Mouse (Mus musculus) WW6 (cell line): ENCODE measurements around the gene Ndufv2.
A peak's percentile ranks its signal among the peaks of the same experiment; 100 is the strongest.
"Not testable (repeated sequence)": the region's sequence is repeated elsewhere in the genome, so short reads cannot be mapped to it uniquely, and the experiment has no call there.

Experiments
- DNase-seq: peaks from one replicate; pipeline ENCODE4 v3.0.0-alpha.2; 2013; ENCODE audit warnings: low read depth, low spot score

Ndufv2 gene

GRCm38 (mm10) chr17:66085038-66085437, 16.3 kb downstream of the Ndufv2 start:
- DNase-seq = no peak

DNA sequence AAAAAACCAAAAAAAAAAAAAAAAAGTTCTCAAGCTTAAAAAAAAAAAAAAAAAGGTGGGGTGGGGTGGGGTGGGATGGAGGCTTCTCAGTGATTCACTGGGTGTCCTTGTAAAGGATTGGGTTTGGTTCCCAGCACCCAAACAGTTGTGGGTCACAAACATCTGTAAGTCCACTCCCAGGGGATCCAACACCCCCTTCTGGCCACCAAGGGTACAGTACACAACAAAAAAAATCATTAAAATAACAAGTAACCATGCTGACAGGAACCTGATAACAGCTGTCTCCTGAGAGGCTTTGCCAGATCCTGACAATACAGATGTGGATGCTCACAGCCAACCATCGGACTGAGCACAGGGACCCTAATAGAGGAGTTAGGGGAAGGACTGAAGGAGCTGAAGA, 16.9 kb downstream of the Ndufv2 start:
- no peak for DNase-seq

GRCm38 (mm10) chr17:66077437-66077850, 23.9 kb downstream of the Ndufv2 start:
- no peak for DNase-seq

DNA sequence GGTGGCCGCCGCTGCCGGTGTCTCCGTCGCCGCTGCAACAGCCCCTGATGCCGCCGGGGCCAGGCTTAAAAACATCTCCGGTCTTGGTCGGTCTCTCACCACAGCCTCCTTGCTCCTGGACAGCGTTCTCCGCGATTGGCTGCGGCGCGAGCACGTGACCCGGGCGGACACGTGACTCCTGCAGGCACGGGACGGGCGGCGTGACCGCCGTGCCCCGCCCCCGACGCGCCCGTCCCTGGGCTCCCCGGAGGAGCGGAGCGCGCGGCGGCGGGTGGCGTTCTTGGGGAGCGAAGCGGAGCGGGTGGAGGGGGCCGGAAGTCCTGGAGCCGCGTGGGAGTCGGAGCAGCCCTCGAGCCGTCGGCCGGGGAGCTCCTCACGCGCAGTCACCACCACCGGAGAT, 24.4 kb downstream of the Ndufv2 start, which contains the start of gene Ankrd12:
Gene Ankrd12 (minus strand): TSS at position 156 of the 400 bp plus-strand sequence.
- peak; percentile 84 for DNase-seq

GRCm38 (mm10) chr17:66076174-66076927, 25.0 kb downstream of the Ndufv2 start:
- no peak for DNase-seq

DNA sequence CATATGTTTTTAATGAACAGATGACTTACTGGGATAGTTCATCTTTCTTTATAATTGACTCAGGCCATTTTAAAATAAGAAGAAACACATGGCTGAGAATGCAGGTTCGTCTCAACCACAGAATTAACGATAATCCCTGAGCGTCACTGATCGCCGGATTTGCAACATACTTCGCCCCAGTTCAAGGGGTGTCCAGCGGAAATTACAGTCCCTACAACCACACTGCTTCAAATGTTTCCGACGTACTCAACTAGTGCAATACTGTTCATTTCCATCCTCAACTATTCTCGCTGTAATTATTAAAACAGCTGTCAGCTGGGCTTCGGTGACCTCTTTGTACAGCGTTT, 25.6 kb downstream of the Ndufv2 start:
- no peak for DNase-seq

- no peak for DNase-seq
These were observed 27.4 kb downstream of the Ndufv2 start for GRCm38 (mm10) chr17:66073971-66074370.

- DNase-seq = not testable (repeated sequence)
These were observed 32.3 kb downstream of the Ndufv2 start for GRCm38 (mm10) chr17:66069036-66069435.

DNA sequence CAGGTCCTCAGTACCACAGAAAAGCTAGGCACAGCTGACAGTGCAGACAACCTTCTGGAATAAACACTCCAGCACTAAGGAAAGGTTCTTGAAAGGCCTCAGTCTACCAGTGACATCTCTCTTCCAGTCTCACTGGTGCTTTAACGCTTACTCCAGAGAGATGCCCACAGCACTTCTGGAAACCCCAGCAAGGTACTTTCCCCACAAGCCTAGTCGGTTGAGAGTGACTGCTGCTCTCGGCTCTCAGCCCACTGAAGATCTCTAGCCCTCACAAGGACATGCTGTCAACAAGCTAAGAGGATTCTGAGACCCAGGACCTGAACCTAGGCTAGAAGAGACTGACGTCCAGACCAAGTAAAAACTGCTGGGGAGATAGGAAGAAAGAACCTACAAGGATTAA, 36.2 kb downstream of the Ndufv2 start:
- no peak for DNase-seq

- DNase-seq = no peak
These were observed 40.0 kb downstream of the Ndufv2 start for GRCm38 (mm10) chr17:66061241-66061938.

DNA sequence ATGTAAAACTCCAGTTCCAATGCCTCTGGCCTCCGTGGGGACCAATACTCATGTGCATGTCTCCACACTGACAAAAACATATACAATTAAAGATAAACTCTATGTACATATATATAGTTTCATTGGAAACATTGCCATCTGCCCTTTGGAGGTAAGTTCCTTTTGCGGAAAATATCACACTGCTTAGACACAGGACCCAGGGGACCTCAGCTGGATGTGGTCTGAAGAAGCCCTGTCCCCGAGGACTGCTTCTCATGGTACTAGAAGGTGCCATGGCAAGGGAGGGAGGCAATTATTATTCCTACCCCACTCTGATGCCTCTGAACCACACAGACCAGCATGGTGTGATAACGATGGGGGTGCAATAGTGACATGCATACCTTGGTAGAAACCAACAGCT, 43.2 kb downstream of the Ndufv2 start:
- no peak for DNase-seq

DNA sequence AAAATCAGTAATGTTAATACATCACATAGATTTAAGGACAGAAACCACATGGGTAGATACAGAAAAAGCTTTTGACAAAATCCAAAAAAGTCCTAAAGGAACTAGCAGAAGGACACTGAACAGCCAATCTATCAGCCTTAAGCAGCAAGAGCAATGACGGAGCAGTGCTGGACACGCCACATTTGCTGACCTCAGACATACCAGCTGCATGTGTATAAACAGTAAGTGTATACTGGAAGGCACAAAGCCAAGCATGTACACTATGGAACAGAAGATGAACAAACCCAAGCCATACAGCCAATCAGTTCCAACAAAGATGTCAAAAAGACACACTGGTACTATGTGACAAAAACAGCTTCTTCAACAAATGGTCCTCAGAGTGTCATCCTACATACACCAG, 44.2 kb downstream of the Ndufv2 start:
- no peak for DNase-seq

DNA sequence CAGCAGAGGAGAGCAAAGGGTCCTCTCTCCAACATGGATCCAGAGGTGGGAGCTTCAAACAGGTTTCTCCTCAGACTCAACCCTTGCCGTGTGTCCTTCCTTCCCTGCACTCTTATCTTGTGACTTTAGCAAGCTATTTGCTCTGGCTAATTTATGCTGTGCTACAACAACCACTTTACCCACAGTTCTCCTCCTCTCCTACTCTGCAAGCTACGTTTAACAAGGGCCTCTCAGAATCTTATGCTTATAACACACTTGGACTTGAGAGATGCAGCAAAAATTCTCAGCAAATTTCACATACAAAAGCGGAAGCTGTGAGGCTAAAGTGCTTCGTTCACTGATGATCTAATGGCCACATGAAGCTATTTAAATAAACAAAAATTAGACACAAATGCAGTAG, 48.0 kb downstream of the Ndufv2 start:
- no peak for DNase-seq

DNA sequence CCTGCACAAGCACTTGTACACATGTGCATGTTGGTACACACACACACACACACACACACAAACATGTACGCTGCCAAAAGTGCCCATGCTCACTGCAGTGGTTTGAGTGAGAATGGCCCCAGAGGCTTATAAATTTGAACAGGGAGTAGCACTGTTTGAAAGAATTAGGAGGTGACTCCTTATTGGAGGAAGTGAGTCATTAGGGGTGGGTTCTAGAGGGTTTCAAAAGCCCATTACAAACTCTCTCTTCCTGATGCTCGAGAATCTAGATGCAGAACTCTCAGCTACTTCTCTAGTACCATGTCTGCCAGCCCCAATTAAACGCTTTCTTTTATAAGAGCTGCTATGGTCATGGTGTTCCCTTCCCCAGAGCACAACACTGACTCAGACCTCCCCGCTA, 52.6 kb downstream of the Ndufv2 start:
- no peak for DNase-seq

DNA sequence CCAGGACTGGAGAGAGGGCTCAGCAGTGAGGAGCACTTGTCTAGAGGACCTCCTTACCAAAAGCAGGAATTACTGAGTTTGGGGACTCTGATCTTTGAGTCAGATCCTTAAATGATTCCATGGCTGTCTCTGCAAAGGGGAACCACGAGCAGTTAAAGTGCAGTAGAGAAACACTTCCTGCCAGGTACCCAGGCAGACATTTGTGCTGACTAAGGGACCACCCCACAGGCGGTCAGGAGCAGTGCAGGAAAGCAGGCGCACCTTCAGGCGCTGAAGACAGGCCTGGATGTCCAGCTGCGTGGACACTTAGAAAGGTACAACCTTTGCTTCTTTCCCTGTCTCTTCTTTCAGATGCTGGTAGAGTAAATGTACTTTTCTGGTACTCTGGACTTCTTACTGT, 53.2 kb downstream of the Ndufv2 start:
- DNase-seq = no peak

GRCm38 (mm10) chr17:66043679-66044078, 57.7 kb downstream of the Ndufv2 start:
- DNase-seq = not testable (repeated sequence)

DNA sequence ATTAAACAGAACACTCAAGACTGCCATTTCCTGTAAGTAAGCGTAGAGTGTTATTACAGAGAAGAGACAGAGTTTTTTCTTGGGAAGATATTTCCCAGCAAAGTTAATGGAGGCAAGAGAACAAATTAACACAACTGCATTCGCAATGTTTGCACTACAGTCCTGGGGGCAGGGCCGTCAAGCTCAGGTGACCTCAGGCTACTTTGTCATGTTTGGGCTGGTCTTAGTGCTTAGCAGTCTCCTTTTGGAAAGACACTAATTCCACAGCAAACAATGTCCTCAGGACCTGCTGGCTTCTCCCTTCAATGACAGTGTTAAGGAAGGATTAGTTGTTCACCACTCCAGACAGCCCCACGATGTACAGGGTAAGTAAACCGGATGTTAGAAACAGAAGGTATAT, 60.3 kb downstream of the Ndufv2 start:
- DNase-seq = no peak

GRCm38 (mm10) chr17:66033239-66033638, 68.1 kb downstream of the Ndufv2 start:
- DNase-seq = no peak

GRCm38 (mm10) chr17:66031991-66032390, 69.4 kb downstream of the Ndufv2 start:
- no peak for DNase-seq
